In the genomic region with DNA sequence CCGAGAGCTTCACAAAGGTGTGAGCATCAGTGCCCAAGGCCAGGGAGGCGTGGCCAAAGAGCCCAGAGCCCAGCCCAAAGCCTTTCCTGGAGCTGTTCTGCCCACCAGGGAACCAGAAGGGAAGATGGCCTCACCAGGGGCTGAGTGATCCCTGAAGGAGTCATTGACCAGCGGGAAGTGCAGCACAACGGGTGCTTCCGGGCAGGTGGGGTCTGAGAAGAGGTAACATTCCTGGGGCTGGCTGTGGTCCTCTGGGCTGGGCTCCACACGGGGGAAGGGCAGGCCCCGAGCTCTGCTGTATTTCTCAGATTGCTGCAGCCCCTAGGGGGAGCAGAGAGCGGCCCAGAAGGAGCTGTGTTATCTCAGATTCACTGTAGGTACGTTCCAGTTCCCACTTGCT, we compare ENCODE assay signal across 9 mouse cellular contexts. TPM values are rescaled to one million over a fixed set of nuclear protein-coding genes. Genes with fewer than 3 reads are reported as not detected.
A peak's percentile ranks its signal among the peaks of the same experiment; 100 is the strongest.
DNase-seq lines count a peak whose midpoint lies in the region; ATAC-seq and TF ChIP-seq lines count a peak whose summit lies in the region.
"Had no signal": no experiment of that assay in that cellular context is flagged by ENCODE, and none has a peak within 500 bp of the region (broad histone marks: within the 10 kb centered on the region; RNA-seq: fewer than 3 reads in every experiment).

No protein-coding gene starts in this region.

- peaks cover 12% of the 10 kb centered on the region for H3K4me1 ChIP-seq in forebrain, embryonic 10.5 days
- no peaks in the 10 kb centered on the region for H3K4me1 ChIP-seq in forebrain, embryonic 13.5 days
- no peaks in the 10 kb centered on the region for H3K4me1 ChIP-seq in lung, postnatal 0 days (ENCODE audit: insufficient read depth, low read depth, low read length)
- H3K4me1 ChIP-seq in limb, embryonic 13.5 days: 0 out of 2 replicates have a peak, but pooled peaks cover 4% of the 10 kb centered on the region
- no peaks in the 10 kb centered on the region for H3K4me1 ChIP-seq in stomach, postnatal 0 days (replicated peaks; ENCODE audit: control insufficient read depth, insufficient read depth)

- ATAC-seq in forebrain, embryonic 13.5 days: no peak
- peak; percentile 76 for ATAC-seq in lung, postnatal 0 days
- peak; percentile 40; the same call in 1 of the 2 replicates for ATAC-seq in limb, embryonic 13.5 days (ENCODE audit: low FRiP score, low read depth)
- peak; percentile 79 for ATAC-seq in stomach, postnatal 0 days (ENCODE audit: low FRiP score, low TSS enrichment)

- no peaks in the 10 kb centered on the region for H3K36me3 ChIP-seq in forebrain, embryonic 10.5 days (replicated peaks)
- no peaks in the 10 kb centered on the region for H3K36me3 ChIP-seq in forebrain, embryonic 13.5 days (ENCODE audit: poor library complexity, severe bottlenecking)
- no peaks in the 10 kb centered on the region for H3K36me3 ChIP-seq in lung, postnatal 0 days (ENCODE audit: insufficient read depth, low read length)
- H3K36me3 ChIP-seq in limb, embryonic 13.5 days: no peaks in the 10 kb centered on the region
- H3K36me3 ChIP-seq in stomach, postnatal 0 days (ENCODE audit: control insufficient read depth, insufficient read depth, low read length): no peaks in the 10 kb centered on the region

- H3K9ac ChIP-seq in forebrain, embryonic 13.5 days: no peak overlapping the region
- H3K9ac ChIP-seq in lung, postnatal 0 days (replicated peaks; ENCODE audit: low read depth): no peak overlapping the region
- no peak overlapping the region for H3K9ac ChIP-seq in limb, embryonic 13.5 days
- no peak overlapping the region for H3K9ac ChIP-seq in stomach, postnatal 0 days (ENCODE audit: low read length)

- TF ChIP-seq CTCF in lung, postnatal 0 days (IDR thresholded peaks at IDR 0.05): peak; percentile 59
- TF ChIP-seq CTCF in stomach, postnatal 0 days (IDR thresholded peaks at IDR 0.05; ENCODE audit: low read depth): peak; percentile 64

- TF ChIP-seq EP300 in lung, postnatal 0 days (IDR thresholded peaks at IDR 0.05): no peak
- TF ChIP-seq EP300 in stomach, postnatal 0 days (optimal IDR thresholded peaks at IDR 0.05): no peak

- H3K4me2 ChIP-seq in forebrain, embryonic 13.5 days: no peak overlapping the region
- H3K4me2 ChIP-seq in lung, postnatal 0 days (replicated peaks; ENCODE audit: low read depth, low read length): peak overlapping the region; percentile 36; the same call in 1 of the 2 replicates
- H3K4me2 ChIP-seq in limb, embryonic 13.5 days (replicated peaks): peak overlapping the region; percentile 43
- H3K4me2 ChIP-seq in stomach, postnatal 0 days (replicated peaks; ENCODE audit: low read depth): peak overlapping the region; percentile 32

- H3K9me3 ChIP-seq in forebrain, embryonic 10.5 days: no peaks in the 10 kb centered on the region
- H3K9me3 ChIP-seq in forebrain, embryonic 13.5 days (replicated peaks): no peaks in the 10 kb centered on the region
- no peaks in the 10 kb centered on the region for H3K9me3 ChIP-seq in lung, postnatal 0 days (ENCODE audit: low read length)
- no peaks in the 10 kb centered on the region for H3K9me3 ChIP-seq in limb, embryonic 13.5 days
- no peaks in the 10 kb centered on the region for H3K9me3 ChIP-seq in stomach, postnatal 0 days (ENCODE audit: control insufficient read depth, low read length)

- no peak for DNase-seq in forebrain, embryonic 10.5 days (ENCODE audit: extremely low spot score, low spot score)
- peak; percentile 39 for DNase-seq in lung, postnatal 0 days (ENCODE audit: low spot score)
- DNase-seq in lung, postnatal 25 days (ENCODE audit: low spot score): no peak
- peak; percentile 59 for DNase-seq in stomach, postnatal 0 days (ENCODE audit: low spot score)
- DNase-seq in frontal cortex, postnatal 36 days (ENCODE audit: low spot score in 2 of 2): no peak
- no peak for DNase-seq in layer of hippocampus, adult 18-20 months (ENCODE audit: low spot score in 2 of 2)

- H3K27ac ChIP-seq in forebrain, embryonic 10.5 days: peak overlapping the region; percentile 64
- H3K27ac ChIP-seq in forebrain, embryonic 13.5 days: no peak overlapping the region
- H3K27ac ChIP-seq in lung, postnatal 0 days (ENCODE audit: low read length): no peak overlapping the region
- no peak overlapping the region for H3K27ac ChIP-seq in limb, embryonic 13.5 days
- no peak overlapping the region for H3K27ac ChIP-seq in stomach, postnatal 0 days (replicated peaks)

- 2% methylated on average over 9 of the region's 9 CpGs for WGBS in forebrain, embryonic 10.5 days
- WGBS in forebrain, embryonic 13.5 days: 4% methylated on average over 9 of the region's 9 CpGs
- WGBS in lung, postnatal 0 days: 1% methylated on average over 8 of the region's 9 CpGs
- 4% methylated on average over 9 of the region's 9 CpGs for WGBS in limb, embryonic 13.5 days
- 5% methylated on average over 9 of the region's 9 CpGs for WGBS in stomach, postnatal 0 days

- no peaks in the 10 kb centered on the region for H3K27me3 ChIP-seq in forebrain, embryonic 10.5 days (ENCODE audit: poor library complexity, severe bottlenecking)
- H3K27me3 ChIP-seq in forebrain, embryonic 13.5 days: no peaks in the 10 kb centered on the region
- H3K27me3 ChIP-seq in lung, postnatal 0 days (replicated peaks; ENCODE audit: insufficient read depth, low read length): no peaks in the 10 kb centered on the region
- 0 out of 2 replicates have a peak, but pooled peaks cover 5% of the 10 kb centered on the region for H3K27me3 ChIP-seq in limb, embryonic 13.5 days
- no peaks in the 10 kb centered on the region for H3K27me3 ChIP-seq in stomach, postnatal 0 days (ENCODE audit: control insufficient read depth, insufficient read depth, low read length)

- H3K4me3 ChIP-seq in forebrain, embryonic 10.5 days: peak overlapping the region; percentile 34
- no peak overlapping the region for H3K4me3 ChIP-seq in forebrain, embryonic 13.5 days
- H3K4me3 ChIP-seq in lung, postnatal 0 days (ENCODE audit: low read depth, low read length): no peak overlapping the region
- H3K4me3 ChIP-seq in limb, embryonic 13.5 days: peak overlapping the region; percentile 5
- no peak overlapping the region for H3K4me3 ChIP-seq in stomach, postnatal 0 days (ENCODE audit: low read depth, low read length)

RNA-seq across cellular contexts. Expression of a gene that starts 20.4 kb away (rescaled TPM):
- 0.11 and 0.15 TPM in 2 replicates for polyA plus RNA-seq in forebrain, embryonic 10.5 days (2016; fragmentation: Nextera tagmentation; extraction: Ambion mirVana)
- polyA plus RNA-seq in forebrain, embryonic 13.5 days (2015; fragmentation: Nextera tagmentation; extraction: Ambion mirVana): not detected in 2 replicates
- polyA plus RNA-seq in lung, postnatal 0 days (2015; fragmentation: Nextera tagmentation; extraction: Ambion mirVana): not detected in 2 replicates
- 0.06 and 0.19 TPM in 2 replicates for polyA plus RNA-seq in limb, embryonic 13.5 days (2015; fragmentation: Nextera tagmentation; extraction: Ambion mirVana)
- 9.8 and 10.6 TPM in 2 replicates for polyA plus RNA-seq in stomach, postnatal 0 days (2015; fragmentation: Nextera tagmentation; extraction: Ambion mirVana)
- total RNA-seq in layer of hippocampus, adult 18-20 months (2021): not detected

RNA-seq across cellular contexts. Expression of a gene that starts 23.5 kb away (rescaled TPM):
- polyA plus RNA-seq in forebrain, embryonic 10.5 days (2016; fragmentation: Nextera tagmentation; extraction: Ambion mirVana): 0.04 TPM in 1 of 2 replicates, not detected in the other
- polyA plus RNA-seq in forebrain, embryonic 13.5 days (2015; fragmentation: Nextera tagmentation; extraction: Ambion mirVana): 0.27 and 0.47 TPM in 2 replicates
- polyA plus RNA-seq in lung, postnatal 0 days (2015; fragmentation: Nextera tagmentation; extraction: Ambion mirVana): 0.13 TPM in 1 of 2 replicates, not detected in the other
- 0.10 and 0.19 TPM in 2 replicates for polyA plus RNA-seq in limb, embryonic 13.5 days (2015; fragmentation: Nextera tagmentation; extraction: Ambion mirVana)
- 5.8 TPM in 2 replicates for polyA plus RNA-seq in stomach, postnatal 0 days (2015; fragmentation: Nextera tagmentation; extraction: Ambion mirVana)
- total RNA-seq in layer of hippocampus, adult 18-20 months (2021): 10 to 100 TPM in 1 of 2 experiments, 1 to 10 TPM in 1; 9.8 to 10.6 TPM
- polyA plus RNA-seq: spleen, adult 2 months had no signal

RNA-seq across cellular contexts. Expression of a gene that starts 45.3 kb away (rescaled TPM):
- not detected in 2 replicates for polyA plus RNA-seq in forebrain, embryonic 10.5 days (2016; fragmentation: Nextera tagmentation; extraction: Ambion mirVana)
- polyA plus RNA-seq in forebrain, embryonic 13.5 days (2015; fragmentation: Nextera tagmentation; extraction: Ambion mirVana): not detected in 2 replicates
- polyA plus RNA-seq in lung, postnatal 0 days (2015; fragmentation: Nextera tagmentation; extraction: Ambion mirVana): 1.8 and 2.2 TPM in 2 replicates
- 0.64 and 0.75 TPM in 2 replicates for polyA plus RNA-seq in limb, embryonic 13.5 days (2015; fragmentation: Nextera tagmentation; extraction: Ambion mirVana)
- polyA plus RNA-seq in stomach, postnatal 0 days (2015; fragmentation: Nextera tagmentation; extraction: Ambion mirVana): 21.9 and 22.7 TPM in 2 replicates
- total RNA-seq in layer of hippocampus, adult 18-20 months (2021): not detected

Comparison
In these comparisons a context has a peak if more than half of its experiments do, and no peak if none do; other contexts are left out.
1. DNase-seq: peak in lung, postnatal 0 days (single experiment) and stomach, postnatal 0 days (single experiment); none in forebrain, embryonic 10.5 days (single experiment), lung, postnatal 25 days (single experiment), frontal cortex, postnatal 36 days (0 of 2) and layer of hippocampus, adult 18-20 months (0 of 2).
2. H3K4me3 ChIP-seq: peak in forebrain, embryonic 10.5 days (single experiment) and limb, embryonic 13.5 days (single experiment); none in forebrain, embryonic 13.5 days (single experiment), lung, postnatal 0 days (single experiment) and stomach, postnatal 0 days (single experiment).